Mouse (Mus musculus) skeletal muscle tissue, adult 2 months (tissue): ENCODE data around the gene Nfatc2.

Experiments
- DNase-seq: peaks from one replicate; pipeline ENCODE4 v3.0.0-alpha.2; 2012; ENCODE audit warnings: low read depth, low spot score

The Nfatc2 gene

GRCm38 (mm10) chr2:168579109-168579508, 22.3 kb downstream of the Nfatc2 start:
- no peak for DNase-seq

GRCm38 (mm10) chr2:168578132-168578531, 23.3 kb downstream of the Nfatc2 start:
- no peak for DNase-seq

DNA sequence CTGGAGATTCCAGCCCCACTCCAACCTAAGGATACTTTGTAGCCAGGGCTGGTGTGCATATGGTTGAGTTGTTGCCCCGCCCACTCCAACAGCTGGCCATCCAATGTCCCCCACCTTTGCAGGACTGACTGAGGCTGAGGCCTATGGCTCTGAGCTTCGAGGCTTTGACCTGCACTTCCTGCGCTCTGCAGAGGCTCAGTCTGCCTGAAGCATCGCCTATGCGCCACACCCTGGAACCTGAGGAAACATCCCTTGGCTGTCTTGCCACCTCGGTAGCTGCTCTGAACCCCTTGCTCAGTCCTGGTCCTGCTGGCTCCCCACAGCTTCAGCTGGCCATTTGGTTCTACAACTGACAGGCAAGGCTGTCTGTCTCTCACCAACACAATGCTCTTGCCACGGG, 24.1 kb downstream of the Nfatc2 start:
- no peak for DNase-seq

- DNase-seq: no peak
Observed at GRCm38 (mm10) chr2:168575834-168576233, 25.6 kb downstream of the Nfatc2 start.

DNA sequence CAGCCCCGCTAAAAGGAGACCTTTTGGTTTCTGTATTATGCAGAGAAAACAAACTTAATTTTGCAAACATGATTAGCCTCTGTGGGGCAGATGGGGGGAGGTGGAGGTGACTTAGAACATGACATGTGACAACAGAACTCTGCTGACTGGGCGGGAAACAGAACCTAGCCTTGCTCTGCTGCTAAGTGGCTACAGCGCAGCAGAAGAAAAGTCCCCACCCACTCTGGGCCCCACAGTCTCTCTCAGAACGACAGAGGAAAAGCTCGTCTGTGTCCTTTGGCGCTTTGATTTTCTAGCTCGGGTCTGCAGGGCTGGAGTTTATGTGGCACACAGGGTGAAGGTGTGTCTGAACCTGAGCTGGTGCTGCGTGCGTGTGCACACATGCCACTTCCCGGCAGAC, 26.5 kb downstream of the Nfatc2 start:
- DNase-seq: no peak

DNA sequence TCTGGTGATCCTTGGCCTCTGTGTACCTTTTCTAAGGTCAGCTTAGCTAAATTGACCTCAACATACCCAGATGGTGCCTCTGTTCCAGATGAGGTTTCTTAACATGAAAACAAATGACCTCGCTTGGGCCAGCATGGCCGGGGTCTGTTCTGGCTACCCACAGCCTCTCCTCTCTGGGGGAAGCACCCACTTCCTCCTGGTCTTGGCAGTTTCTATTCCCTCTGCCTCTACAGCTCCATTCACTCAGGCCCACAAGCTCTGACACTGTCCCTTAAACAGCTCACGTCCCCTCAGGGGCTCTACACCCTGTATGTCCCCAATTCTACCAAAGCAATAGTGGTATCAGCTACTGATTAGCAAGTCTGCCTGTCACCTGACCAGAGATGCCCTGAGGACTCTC, 27.6 kb downstream of the Nfatc2 start:
- no peak for DNase-seq

DNA sequence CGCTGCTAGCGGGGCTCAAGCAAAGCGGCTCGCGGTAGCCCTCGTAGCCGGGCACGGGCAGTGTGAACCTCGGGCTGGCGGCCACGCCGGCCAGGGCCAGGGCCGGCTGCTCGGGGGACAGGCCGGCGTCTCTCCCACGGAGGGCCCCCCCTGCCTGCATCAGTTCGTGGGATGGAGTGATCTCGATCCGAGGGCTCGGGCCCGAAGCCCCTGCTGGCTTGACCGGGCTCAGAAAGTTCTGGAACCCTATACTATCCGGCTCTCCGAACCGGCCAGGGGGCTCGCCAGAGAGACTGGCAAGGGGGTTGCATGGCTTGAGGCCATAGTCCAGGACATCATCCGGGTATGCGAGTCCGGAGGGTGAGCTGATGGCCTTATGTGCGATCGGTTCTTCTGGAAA, 30.2 kb downstream of the Nfatc2 start:
- no peak for DNase-seq

GRCm38 (mm10) chr2:168565538-168566253, 35.8 kb downstream of the Nfatc2 start:
- no peak for DNase-seq

- no peak for DNase-seq
Observed at GRCm38 (mm10) chr2:168563184-168563583, 38.3 kb downstream of the Nfatc2 start.

- no peak for DNase-seq
Observed at GRCm38 (mm10) chr2:168557035-168557434, 44.4 kb downstream of the Nfatc2 start.

- no peak for DNase-seq
Observed at GRCm38 (mm10) chr2:168555897-168556670, 45.4 kb downstream of the Nfatc2 start.

DNA sequence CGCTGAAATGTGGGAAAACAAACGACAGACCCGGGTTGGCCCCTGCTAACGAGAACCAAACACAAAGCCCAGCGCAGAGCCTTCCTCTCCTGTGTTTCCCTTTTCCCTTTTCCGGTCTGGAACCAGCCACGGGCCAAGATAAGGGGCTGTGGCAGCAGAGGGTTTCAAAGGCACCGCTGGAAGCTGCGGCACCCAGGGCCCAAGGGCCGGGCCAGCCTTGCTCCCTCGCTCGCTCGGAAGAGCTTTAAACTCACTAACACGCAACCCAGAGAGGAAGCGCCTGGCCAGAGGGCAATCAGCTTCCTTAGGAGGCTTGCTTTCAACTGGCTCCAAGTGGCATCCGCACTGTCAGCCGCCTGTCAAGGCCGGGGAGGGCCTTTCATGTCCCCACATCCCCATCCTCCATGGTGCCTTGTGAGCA, 47.9 kb downstream of the Nfatc2 start:
- no peak for DNase-seq

DNA sequence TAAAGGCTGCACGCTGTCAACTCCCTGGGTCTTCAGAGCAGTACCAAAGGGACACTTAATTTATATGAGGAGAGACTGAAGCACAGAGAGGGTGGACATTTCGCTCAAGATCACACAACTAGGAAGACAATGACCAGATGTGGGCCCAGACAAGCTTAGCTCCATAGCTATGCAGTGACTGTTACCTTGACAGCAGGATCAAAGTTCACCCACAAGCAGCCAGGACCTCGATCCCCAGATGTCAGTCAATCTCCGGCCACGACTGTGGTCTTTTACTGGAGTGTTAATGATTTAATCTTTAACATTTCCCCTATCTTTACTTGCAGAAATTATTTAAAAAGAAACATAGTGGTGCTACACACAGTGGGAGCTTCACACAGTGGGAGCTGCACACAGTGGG, 49.1 kb downstream of the Nfatc2 start:
- DNase-seq: no peak

GRCm38 (mm10) chr2:168551218-168551617, 50.2 kb downstream of the Nfatc2 start:
- no peak for DNase-seq

GRCm38 (mm10) chr2:168549326-168549725, 52.1 kb downstream of the Nfatc2 start:
- DNase-seq: peak; percentile 22

GRCm38 (mm10) chr2:168548008-168548407, 53.4 kb downstream of the Nfatc2 start:
- DNase-seq: no peak

- no peak for DNase-seq
Observed at GRCm38 (mm10) chr2:168545901-168546557, 55.4 kb downstream of the Nfatc2 start.

- peak; percentile 58 for DNase-seq
Observed at GRCm38 (mm10) chr2:168544102-168544501, 57.4 kb downstream of the Nfatc2 start.

GRCm38 (mm10) chr2:168543026-168543425, 58.4 kb downstream of the Nfatc2 start:
- DNase-seq: no peak

GRCm38 (mm10) chr2:168541223-168541622, 60.2 kb downstream of the Nfatc2 start:
- DNase-seq: no peak

GRCm38 (mm10) chr2:168539594-168540222, 61.7 kb downstream of the Nfatc2 start:
- no peak for DNase-seq

GRCm38 (mm10) chr2:168539026-168539425, 62.4 kb downstream of the Nfatc2 start:
- no peak for DNase-seq
